Mouse (Mus musculus): ENCODE measurements around the gene Syne4.

The Syne4 gene

DNA sequence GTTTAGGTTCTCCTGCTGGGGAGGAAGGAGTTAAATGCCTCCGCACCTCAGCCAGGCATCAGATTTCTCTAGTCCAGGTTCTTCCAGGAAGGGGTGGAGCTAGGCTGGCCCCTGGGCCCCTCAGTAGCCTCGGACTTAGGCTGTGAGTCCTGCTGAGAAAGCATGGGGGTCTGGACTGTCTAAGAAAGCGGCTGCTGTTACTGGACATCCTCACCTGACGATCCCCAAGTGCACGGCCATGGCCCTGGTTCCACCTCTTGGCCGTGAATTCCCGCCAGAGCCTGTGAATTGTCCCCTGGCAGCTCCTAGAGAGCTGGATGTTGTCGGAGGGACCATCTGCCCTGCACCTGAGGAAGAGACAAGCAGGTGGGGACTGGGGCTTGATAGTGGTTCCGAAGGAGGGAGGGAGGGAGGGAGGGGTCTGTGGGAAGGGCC lies at the start of gene Syne4:
Gene Syne4 (plus strand): TSS at position 87 of the 435 bp plus-strand sequence.
- DNase-seq (ENCODE audit: low spot score in 2 of 2): no peak

DNA sequence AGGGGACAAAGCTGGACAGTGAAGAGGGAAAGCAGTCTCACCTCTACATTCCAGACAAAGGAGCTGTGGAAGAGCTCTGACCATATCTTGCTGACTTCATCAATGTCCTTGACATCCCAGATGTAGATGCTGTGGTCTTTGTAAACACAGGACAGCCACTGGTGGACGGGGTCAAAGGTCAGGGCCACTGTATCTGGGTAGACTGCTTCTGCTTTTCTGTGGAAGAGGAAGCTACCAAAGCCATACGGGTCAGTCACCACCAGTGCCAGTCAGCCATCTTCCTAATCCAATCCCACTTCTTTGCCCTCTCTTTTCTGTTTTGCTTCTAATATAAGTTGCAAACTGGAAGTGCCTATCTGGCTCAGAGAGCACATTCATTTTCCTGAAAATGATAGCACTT lies 49.6 kb upstream of the Syne4 start:
- DNase-seq (ENCODE audit: low spot score in 2 of 2): no peak

DNA sequence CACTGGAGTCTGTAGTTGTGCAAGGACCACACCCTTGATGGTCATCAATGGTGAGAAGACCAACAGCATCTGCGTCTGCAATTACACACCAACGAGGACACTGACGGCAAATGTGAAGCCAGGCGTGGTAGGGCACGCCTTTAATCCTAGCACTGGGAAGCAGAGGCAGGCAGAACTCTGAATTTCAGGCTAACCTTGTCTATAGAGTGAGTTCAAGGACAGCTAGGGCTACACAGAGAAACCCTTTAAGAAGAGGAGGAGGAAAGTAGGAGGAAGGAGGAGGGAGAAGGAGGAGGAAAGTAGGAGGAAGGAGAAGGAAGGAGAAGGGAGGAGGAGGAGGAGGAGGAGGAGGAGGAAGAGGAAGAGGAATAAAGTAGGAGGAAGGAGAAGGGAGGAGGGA lies 49.1 kb upstream of the Syne4 start:
- DNase-seq (ENCODE audit: low spot score in 2 of 2): no peak

DNA sequence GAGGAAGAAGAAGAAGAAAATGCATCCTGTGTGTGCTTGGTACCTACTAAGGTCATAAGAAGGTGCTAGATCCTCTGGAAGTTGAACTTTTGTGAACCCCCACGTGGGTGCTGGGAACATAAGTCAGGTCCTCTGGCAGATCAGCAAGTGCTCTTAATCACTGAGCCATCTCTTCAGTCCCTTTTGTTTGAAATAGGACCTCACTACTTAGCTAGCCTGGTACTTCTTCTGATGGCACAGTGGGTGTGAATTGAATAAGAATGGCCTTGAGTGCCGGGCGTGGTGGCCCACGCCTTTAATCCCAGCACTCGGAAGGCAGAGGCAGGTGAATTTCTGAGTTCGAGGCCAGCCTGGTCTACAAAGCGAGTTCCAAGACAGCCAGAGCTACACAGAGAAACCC lies 48.7 kb upstream of the Syne4 start:
- no peak for DNase-seq (ENCODE audit: low spot score in 2 of 2)

DNA sequence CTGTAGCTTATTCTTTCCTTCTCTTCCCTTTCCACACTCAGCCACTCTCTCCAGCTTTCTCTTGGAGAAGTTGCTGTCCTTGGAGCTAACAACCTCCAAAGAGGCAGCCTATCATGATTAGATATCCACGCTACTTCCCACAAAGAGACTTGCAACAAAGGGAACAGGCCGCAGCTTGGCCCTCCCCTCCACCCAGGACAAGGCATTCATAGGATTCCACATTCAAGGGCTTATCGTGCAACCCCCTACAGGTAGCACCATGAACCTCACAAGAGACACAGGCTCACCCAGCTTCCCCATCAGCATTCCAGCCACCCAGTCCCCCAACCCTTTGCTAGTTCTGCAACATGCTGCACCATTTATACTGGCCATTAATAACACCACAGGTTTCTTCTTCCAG lies 47.8 kb upstream of the Syne4 start:
- no peak for DNase-seq (ENCODE audit: low spot score in 2 of 2)

DNA sequence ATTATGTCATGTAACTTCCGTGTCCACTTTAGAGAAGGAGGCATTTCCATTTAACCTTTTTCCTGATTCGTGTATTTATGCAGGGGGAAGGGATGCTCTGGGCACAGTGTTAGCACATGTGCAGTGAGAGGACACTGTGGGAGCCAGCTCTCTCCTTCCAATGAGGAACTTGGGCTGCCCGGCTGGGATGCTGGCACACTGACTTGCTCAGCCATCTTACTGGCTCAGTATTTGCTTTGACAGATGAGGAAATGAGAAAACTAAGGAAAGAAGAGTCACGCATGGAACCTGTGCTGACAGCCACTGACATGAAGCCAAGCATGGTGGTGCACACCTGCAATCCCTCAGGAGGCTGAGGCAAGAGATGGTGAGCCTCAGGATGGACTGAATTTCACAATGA lies 45.0 kb upstream of the Syne4 start:
- no peak for DNase-seq (ENCODE audit: low spot score in 2 of 2)

DNA sequence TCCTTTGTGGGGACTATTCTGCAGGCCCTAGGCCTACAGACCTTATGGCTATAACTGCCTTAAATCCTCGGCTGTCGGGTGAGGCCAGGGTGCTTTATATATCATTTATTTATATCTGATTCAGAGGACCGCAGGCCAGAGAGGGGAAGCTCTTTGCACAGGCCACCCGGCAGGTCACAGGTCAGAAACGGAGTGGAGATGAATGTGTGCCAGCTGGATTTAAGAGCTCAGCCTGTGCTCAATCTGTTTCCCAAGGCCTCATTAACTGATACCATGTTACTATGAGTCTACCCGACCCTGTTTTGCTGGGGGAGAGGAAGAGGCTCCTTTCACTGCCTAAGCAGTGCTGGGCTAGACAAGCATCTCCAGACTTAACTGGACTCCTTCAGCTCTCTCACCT lies 40.2 kb upstream of the Syne4 start:
- DNase-seq (ENCODE audit: low spot score in 2 of 2): no peak

DNA sequence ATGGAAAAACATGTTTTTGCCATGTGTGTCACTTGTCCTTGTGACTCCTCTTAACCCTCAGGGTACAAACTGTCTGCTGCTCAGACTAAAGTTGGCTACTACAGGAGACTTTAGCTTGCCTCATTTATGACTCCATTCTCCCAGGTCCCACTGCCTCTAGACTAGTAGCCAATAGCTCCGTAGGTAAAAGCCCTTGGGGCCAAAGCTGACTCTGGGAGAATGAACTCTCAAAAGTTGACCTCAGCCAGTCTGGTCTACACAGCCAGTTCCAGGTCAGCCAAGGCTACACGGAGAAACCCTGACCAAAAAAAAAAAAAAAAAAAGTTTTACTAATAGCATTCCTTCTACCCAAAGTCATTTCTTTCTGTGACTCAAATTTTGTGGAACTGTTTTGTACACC lies 35.7 kb upstream of the Syne4 start:
- DNase-seq (ENCODE audit: low spot score in 2 of 2): no peak

DNA sequence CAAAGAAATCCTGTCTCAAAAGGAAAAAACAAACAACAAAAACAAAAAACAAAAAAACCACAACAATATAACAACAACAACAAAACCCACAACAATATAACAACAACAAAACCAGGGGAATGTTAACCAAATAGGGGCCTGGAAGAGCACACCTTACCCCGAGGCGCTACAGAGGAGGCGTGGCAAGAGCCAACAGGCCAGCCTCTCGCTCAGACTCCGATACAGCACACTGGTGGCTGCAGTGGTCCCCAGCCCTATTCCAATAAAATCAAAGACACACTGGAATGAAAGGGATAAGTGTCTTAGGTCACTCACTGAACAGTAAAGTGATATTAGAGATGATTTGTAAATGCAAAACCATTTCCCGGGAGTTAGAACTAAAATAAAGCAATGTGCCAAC lies 35.1 kb upstream of the Syne4 start:
- no peak for DNase-seq (ENCODE audit: low spot score in 2 of 2)

DNA sequence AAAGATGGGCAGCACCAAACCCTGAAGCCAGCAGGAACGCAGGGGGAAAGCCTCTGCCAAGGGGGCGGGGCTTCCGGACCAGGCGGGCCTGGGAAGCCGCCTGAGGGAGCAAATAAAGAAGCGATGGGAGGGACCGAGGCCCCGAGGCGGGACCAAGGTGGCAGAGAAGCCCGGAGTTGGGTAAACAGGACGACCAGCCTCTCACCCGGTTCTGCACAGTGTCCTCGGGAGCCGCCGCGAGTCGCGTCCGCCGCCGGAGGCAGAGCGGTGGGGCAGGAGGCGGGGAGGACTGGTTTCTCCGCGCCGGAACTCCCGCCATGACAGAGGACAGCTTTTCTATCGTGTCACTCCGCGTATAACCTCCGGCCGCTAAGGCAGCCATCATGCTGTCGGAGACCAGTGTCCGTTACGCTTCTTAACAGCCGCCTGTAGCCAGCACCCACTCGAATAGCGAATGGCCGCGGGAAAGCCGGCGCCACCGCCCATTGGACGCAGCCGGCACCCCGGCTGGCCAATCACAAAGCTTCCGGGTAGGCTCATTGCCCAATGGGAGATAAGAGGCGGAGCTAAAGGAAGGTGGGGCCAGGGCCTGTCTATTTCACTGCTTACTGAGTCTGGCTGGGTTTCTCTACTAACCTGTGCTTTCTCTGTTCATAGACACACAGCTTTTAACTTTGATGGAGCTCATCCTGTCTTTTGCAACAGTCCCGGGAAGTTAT lies 34.5 kb upstream of the Syne4 start, which contains the start of the genes Thap8 and Wdr62:
Gene Thap8 (plus strand): TSS at position 144 of the 719 bp plus-strand sequence.
Gene Wdr62 (minus strand): TSS at position 469 of the 719 bp plus-strand sequence.
- DNase-seq (ENCODE audit: low spot score in 2 of 2): peak; percentile 87 to 89

DNA sequence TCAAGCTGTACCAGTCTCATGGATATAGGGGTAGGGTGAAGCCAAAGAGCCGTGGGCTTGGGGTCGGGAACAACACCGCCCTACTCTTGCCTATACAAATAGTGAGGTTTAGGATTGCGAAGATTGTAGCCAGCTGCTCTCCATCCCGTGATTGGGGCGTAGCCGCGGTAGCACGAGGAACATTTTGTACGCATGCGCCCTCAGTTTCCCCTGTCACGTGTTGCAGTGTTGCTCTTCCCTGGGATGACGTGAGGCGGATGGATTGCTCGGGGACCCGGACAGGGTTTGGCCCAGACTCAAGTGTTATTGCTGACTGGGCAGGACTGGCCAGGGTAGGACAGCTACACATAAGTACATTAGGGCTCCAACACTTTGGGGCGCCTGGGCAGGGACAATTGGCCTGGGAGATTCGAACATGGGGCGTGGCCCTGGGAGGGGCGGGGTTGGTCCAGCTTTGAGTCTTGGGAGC lies 33.9 kb upstream of the Syne4 start:
- DNase-seq (ENCODE audit: low spot score in 2 of 2): peak; percentile 64 to 66

DNA sequence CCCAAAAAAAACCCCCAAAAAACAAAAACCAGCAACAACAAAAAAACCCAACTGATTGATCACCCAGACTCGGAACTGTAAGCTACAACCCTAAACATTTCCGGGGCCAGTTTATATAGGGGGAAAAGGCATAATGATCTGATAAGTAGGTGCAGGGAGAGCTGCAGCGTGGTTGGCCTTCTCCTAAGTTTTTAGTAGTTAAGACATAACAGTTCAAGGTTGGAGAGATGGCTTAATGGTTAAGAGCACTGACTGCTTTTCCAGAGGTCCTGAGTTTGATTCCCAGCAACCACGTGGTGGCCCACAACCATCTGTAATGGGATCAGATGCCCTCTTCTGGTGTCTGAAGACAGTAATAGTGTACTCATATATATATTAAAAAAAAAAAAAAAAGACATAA lies 33.1 kb upstream of the Syne4 start:
- no peak for DNase-seq (ENCODE audit: low spot score in 2 of 2)

DNA sequence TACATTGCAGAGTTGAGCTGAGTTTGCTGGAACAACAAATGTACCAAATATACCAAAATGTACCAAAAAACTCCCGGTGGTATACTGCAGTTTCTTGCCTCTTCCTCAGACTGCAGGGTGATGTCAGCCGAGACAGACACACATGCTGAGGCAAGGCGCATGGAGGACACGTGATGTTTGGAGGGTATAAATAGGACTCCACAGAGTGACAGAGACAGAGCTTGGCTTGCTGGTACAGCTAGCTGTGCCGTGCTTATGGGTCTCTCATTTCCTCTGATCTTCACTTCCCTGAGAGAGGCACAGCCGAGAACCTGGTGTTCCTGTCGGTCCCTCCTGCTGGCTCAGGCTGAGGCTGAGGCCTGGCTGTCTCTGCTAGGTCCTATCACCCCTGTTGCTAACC lies 31.9 kb upstream of the Syne4 start:
- no peak for DNase-seq (ENCODE audit: low spot score in 2 of 2)

DNA sequence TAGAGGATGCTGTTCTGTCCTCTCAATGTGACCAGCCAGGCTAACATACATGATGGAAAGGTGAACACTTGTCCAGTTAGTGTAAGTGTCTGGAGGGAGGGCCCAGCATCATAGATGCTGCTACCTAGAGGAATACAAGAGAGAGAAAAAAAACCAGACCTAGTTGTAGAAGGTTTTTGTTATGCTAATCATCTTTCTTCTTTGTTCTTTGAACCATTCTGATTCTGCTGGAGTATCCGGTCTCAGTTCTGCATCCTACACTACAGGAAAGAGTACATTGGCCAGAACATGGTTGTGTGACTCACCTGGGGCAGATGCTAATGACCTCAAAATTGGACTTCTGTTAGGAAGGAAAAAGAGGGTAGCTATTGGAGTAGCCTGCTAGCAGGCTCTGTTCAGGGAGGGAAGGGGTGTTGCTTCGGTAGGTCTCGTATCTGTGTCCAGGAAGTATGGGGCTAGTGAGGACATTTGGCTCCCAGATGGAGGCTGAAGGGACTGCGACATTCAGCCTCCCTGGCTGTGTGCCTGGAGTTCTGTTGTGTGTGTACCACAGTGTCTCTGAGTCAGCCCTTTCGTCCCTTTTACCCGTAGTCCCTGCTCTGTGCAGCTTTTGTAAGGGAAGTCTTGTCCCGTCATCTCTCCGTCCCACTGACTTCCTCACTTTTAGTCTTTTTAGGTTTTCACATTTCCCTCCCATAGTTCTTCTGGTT lies 27.8 kb upstream of the Syne4 start:
- DNase-seq (ENCODE audit: low spot score in 2 of 2): no peak

DNA sequence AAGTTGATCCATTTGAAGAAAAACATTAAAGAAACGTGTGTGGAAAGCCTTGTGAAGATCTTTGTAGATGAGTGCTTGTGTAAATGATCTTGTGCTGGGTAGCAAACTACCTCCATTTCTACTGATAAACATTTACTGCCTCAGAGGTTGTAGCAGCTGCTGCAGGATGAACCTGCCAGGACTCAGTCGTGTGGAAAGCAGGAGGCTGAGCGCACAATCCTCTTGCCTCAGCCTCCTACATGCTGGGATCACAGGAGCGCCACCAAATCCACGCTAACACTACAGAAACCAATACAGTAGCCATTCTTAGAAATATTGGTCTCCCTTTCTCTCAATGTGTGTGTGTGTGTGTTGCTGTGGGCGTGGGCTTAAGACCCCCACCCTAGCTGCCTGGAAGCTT lies 26.6 kb upstream of the Syne4 start:
- DNase-seq (ENCODE audit: low spot score in 2 of 2): no peak

DNA sequence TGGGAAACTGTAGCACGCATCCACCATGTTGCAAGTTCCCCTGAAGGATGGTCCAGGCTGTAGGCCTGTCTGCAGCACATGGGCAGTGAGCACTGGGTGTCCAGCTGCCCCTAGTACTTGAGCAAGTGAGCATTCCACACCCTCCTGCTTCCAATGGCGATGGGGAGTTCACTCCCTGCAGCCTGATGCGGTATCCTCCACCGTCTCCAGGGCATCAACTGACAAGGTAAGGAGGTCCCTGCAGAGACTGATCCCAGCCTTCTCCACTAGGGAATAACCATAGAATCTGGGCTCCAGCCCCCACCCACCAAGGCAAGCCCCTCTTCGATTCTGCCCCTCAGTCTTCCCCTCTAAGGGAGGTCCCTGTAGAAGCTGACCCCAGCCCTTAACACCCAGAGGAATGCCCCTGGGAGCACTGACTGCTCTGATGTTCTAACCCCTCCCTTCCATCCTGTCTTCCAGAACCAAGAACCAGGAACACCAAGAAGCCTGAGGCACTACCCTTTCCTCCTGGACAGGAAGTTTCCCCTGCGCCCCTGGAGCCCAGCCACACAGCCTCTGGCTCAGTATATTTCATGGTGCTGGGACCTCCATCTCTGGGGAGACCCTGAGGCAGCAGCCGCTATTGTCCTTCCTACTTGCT lies 25.4 kb upstream of the Syne4 start:
- DNase-seq (ENCODE audit: low spot score in 2 of 2): no peak

DNA sequence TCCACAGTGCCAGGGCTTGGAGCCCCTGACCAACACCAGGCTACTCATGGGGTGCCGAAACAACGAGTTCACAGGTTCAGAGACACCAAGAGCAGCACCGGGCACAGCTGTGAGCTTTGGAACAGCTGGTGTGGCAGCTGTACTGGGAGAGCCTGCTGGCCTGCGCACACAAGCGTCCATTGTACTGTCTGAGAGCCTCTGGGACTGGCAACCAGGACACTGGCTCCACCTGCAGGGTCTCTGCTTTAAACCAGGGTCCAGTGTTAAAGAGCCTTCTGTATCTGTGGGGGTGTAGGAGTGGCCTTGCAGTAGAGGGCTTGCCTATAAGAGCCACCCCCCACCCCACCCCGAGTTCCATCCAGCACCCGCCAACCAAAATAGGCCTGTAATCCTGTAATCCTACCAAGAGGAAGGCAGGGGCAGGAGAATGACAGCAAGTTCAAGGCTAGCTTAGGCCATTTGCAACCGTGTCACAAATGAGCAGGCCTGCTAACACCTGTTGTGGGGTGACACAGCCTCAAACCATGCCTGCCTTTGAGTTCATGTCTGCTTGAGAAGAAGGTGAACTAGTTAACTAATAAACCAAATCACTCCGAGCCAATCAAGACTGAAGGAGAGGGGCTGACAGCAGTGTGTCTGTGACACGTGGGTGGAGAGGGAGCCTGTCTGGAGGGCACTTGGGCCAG lies 24.8 kb upstream of the Syne4 start:
- no peak for DNase-seq (ENCODE audit: low spot score in 2 of 2)

DNA sequence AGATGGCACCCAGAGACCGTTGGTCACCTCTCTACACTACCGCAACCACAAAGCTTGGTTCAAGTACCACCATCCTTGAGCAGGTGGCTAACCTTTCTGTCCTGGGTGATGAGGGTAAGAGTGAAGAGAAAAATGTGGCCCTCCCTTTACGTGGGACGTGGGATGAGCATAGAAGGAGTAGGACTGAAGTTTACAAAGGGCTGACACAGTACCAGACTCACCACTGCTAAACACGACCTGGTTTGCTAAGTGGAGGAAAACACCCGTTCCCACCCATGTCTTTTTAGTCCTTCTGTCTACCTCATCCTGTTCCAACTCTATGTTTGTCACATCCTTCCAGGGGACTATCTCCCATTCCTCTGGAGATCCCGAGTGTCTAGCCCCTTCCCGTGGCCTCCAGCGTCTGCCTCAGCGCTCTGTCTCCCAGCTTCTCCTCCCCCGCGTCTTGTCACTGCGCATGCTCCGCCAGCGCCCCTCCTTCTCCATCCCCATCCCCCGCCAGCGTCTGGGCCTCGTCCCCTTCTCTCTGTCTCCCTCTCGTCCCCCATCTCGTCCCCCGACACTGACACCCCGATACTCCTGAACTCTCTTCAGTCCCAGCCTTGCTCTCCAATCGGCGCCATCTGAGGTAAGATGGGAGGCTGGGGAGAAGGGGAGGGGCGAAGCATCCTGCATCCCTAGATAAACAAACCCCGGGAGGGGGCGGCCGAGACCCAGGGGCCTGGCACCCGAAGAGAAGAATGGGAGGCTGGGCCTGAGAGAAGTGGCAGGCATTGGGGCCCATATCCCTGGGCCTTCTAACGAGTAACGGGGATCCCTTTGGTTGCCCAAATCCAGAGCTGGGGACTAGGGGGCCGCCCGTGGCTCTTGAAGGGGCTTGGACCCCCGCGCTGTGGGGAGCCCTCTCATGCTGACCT lies 23.1 kb upstream of the Syne4 start, which contains the start of gene Clip3:
Gene Clip3 (plus strand): TSS at position 514 of the 917 bp plus-strand sequence.
- DNase-seq (ENCODE audit: low spot score in 2 of 2): peak in 1 of 2 experiments; percentile 31

DNA sequence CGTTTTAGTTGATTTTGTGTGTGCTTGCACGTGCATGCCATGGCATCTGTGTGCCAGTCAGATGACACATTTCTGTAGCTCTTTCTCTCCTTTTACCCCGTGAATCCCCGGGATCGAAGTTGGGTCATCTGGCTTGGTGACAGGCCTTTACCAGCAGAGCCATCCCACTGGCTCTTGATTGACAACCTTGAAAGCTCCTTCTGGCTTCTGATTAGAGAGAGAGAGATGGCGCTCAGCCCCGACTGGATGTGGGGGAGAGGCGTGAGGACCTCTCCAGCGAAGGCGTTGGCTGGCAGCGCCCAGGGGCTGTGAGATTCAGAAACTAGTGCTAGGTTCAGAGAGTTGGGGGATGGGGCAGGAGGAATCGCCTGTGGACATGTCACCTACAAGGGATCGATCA lies 20.8 kb upstream of the Syne4 start:
- DNase-seq (ENCODE audit: low spot score in 2 of 2): no peak

DNA sequence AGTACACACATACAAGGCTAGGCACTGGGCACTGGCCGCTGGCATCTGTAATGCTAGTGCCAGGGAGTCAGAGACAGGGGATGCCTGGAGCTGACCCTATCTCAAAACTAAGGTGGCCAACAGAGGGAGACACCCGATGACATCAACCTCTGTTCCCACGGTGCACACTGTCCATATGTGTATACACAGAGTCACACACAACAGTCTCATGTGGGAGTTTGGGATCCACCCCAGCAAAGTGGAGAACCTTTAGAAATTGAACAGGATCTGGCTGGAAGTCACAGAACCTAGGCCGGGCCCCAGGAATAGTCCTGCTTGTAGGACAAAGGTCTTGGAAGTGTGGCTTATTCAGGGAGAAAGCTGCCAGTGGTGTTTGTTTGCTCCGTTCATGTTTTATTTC lies 20.3 kb upstream of the Syne4 start:
- DNase-seq (ENCODE audit: low spot score in 2 of 2): no peak

DNA sequence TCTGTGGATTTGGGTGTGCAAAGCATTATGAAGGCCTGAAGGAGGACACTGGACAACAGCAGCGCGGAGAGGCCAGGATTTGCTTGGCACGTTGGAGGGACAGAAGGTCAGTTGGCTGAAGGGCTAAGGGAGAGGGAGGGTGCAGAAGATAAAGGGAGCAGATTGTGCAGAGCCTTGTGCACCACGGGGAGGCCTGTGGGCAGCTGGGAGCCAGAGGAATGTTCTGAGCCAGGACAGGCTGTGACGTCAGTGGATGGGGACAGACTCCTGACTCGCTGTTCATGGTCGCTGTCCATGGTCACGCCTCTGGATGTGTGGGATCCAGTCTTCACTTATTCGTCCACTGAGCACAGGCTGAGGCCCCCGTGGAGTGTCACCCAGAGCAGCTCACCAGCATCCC lies 19.5 kb upstream of the Syne4 start:
- no peak for DNase-seq (ENCODE audit: low spot score in 2 of 2)

Measured in thymus, postnatal 10 days (tissue).